Mouse (Mus musculus) adrenal gland, postnatal 14 days (tissue): Measurements from ENCODE around the gene Tmem267. TPM values are rescaled to one million over a fixed set of nuclear protein-coding genes. Genes with fewer than 3 reads are reported as not detected.

Source experiments
- DNase-seq: peaks from one replicate; pipeline ENCODE4 v3.0.0; 2021; ENCODE audit warnings: mixed read lengths
- total RNA-seq: library from RNA; stranded (reverse); gene quantifications from 2 replicates; pipeline ENCODE4 v1.2.3, GENCODE M21; 2021

Gene Tmem267
- total RNA-seq, 1 experiment from 2014 or later, result 12.0 TPM

- DNase-seq, result no peak
These were observed 131.0 kb downstream of the Tmem267 start for GRCm38 (mm10) chr13:119618841-119619240.

- no peak for DNase-seq
These were observed 131.9 kb downstream of the Tmem267 start for GRCm38 (mm10) chr13:119619735-119620134.

DNA sequence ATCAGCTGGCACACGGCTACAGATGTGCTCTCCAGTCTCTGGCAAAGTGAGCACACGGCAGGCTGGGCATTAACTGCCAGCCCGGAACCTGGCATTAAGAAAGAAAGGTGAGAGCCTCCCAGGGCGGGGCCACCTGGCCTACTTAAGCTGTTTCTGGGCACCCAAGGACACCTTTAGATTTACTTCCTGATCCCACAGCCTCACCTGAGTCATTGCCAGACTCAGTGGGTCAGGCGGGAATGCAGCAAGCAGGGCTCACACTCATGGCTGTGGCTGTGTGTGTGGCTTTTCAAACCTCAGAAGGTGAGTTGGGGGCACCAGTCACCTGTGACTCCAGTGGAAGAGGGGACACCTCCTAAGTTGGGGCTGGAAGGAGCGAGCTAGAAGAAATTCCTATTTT lies 135.8 kb downstream of the Tmem267 start, which contains the start of gene Ccl28:
Ccl28 (plus strand) TSS at position 186 of the 400 bp plus-strand sequence.
- DNase-seq, result no peak

GRCm38 (mm10) chr13:119625952-119626351 lies 138.1 kb downstream of the Tmem267 start:
- peak; percentile 48 for DNase-seq

DNA sequence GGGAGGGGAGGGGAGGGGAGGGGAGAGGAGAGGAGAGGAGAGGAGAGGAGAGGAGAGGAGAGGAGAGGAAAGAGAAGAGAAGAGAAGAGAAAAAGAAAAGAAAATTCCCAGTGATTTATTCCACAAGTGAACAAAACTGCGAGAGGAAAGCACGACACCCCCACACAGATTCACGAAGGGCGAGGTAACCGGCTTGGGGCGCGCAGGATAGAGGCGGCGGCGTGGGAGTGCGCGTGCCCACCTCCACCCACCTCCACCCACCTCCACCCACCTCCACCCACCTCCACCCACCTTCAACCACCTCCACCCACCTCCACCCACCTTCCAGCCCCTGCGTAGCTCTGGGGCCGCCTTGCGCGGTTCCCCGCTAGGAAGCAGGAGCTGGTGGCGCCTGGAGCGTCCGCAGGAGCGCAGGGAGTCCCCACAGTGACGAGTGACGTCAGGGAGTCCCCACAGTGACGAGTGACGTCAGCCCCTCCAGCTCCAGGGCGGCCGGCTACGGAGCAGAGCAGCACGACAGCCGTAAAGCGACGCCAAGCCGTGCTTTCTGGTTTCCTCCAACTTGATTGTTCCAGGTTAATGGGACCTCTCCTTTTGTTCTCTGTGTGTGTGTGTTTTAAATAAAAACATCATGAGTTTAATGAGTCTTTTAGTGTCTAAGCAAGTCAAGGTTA lies 143.8 kb downstream of the Tmem267 start:
- DNase-seq, result peak; percentile 92

- DNase-seq, result no peak
These were observed 144.3 kb downstream of the Tmem267 start for GRCm38 (mm10) chr13:119632156-119632548.

GRCm38 (mm10) chr13:119635496-119635895 lies 147.7 kb downstream of the Tmem267 start:
- DNase-seq, result peak; percentile 23

DNA sequence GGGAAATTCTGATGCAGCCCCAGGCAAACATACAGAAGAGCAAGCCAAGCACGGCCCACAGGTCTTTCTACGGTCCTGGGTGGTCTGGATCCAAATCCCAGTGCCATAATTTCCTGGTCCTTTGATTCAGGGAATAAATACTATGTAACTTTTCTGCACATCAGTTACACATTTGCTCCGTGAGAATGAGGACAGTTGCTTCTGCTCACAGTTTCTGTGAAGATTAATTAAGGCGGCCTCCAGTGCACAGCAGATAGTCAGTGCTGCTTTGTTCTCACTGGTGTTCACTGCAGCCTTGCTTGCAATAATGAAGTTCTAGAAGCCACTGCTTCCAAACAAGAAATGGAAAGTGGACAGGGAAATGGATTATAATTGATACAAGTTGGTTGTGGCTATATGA lies 150.0 kb downstream of the Tmem267 start:
- DNase-seq, result no peak

- no peak for DNase-seq
These were observed 150.6 kb downstream of the Tmem267 start for GRCm38 (mm10) chr13:119638449-119638848.

DNA sequence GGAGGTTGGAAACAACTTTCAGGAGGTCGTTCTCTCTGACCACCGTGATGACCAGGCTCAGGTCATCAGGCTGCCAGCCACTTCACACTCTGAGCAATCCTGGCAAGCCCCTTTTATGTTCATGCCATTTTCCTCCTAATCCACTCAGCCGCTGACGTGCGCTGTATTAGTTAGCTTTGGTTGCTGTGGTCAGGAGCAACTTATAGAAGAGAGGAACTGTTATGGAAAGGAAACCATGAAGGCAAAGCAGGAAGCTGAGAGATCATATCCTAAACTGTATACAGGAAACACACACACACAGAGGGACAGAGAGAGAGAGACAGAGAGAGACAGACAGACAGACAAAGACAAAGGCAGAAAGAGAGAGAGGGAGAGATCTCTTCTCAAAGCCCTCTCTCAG lies 151.5 kb downstream of the Tmem267 start:
- DNase-seq, result no peak

DNA sequence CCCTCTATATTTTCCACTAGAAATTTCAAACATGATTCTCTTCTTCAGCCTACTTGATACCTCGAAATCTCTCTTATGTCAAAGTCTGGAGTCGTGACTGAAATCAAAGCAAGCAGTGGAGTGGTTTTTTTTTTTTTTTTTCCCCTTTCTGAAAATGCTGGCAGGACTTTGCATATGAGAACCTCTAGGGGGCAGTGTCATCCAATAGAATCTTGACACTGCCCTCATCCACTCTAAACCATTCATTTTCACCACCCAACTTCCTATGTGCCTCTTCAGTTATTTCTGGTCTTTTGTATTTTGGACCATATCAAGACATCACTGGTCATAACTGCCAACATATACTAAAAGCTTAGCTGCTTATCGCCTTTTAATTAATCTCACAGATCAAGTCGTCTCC lies 152.7 kb downstream of the Tmem267 start:
- peak; percentile 36 for DNase-seq

- DNase-seq, result peak; percentile 41
These were observed 153.3 kb downstream of the Tmem267 start for GRCm38 (mm10) chr13:119641145-119641544.

DNA sequence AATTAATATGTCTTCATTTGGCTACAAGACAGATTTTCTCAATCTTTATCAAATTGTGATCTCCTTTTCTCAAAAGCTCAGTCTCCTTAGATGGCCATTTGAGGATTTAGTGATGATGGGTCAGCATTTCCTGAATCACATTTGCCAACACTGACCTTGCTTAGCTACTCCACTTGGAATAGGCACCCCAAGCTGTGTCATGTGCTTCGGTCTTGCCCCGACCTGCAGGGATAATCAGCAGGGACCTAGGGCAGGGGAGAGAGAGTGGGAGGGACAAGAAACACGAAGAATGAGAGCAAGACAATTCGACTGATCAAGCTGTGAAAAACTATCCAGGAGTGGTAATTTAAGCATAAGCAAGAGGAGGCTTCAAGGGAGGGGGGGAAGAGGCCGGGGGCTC lies 156.9 kb downstream of the Tmem267 start:
- DNase-seq, result peak; percentile 45

GRCm38 (mm10) chr13:119646511-119646910 lies 158.7 kb downstream of the Tmem267 start:
- no peak for DNase-seq

DNA sequence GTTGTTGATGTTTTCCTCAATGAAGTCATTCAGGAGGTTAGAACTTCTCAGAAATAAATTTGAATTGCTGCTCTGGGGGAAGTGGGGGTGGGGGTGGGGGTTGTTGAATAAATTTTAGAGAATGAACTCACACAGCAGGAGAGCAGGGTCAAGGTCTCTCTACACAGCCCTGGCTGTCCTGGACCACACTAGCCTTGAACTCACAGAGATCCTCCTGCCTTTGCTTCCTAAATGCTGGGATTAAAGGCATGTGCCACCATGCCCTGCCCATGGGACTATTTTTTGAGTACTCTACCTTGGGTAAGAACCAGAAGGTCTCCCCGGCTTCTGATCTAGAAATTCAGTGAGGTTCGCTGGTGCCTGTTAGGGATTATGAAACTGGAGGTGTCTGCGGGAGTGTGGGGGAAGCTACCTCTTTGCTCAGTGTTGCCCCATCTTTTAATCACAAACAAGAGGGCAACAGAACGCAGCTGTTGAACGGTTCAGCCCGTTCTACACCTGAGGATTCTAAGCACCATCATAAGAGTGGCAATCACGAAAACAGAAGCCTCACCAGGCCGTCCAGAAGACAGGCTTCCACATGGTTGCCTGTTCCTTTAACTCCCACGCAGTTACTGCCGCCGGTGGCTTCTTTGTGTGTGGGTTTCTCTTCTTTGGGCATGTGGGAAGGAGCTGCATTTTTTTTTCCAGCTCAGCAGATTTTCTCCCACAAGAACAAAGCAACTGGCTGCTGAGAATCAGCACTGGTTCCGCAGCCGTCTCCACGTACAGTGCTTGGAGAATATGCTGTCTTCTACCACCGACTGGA lies 161.3 kb downstream of the Tmem267 start:
- no peak for DNase-seq

DNA sequence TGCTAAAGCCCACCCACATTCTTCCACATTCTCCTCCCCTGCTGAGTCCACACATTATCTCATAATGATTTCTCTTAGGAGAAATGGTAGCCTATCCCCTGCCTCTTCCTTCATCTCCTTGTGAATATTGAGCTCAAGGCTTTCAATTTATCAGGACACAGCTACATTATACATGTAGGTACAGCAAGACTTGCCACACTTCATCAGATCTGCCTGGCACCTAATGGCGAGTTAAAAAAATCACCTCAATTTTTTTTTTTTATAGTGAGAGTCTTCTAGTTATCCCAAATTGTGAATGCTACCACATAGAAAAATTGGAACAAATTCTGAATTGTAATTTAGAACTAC lies 161.8 kb downstream of the Tmem267 start:
- no peak for DNase-seq

DNA sequence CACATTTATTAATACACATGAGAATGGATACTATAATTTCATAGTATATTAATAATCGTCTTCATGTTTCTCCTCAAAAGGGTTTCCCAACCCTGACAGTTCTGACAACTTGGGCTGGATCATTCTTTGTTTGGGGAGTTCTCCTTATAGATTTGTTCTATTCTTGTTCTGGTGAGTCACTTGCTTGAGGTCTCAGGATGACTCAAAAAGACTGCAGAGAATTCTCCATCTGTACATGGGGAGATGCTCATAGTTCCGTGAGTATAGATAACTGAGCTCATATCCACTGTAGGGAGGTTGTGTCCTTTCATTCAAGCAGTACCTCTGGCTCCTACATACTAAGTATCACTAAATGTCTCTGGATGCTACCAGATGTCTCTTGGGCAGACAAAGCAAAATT lies 166.9 kb downstream of the Tmem267 start:
- DNase-seq, result no peak

DNA sequence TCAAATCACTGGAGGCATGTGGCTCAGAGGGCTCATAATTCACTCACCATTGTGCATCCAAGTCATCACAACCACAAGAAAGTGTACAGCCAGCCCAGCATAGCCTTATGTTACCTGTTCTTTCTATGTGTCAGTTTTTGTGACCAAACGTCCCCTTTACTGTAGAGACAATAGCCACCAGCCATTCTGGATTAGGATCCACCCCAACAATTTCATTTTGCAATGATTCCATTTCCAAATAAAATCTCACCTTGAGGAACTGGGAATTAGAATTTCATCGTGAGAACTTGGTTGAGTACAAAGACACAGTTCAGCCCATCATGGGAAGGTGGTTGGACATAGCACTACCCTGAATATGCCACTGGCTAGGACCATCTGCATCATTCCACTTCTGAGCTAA lies 168.4 kb downstream of the Tmem267 start:
- no peak for DNase-seq

DNA sequence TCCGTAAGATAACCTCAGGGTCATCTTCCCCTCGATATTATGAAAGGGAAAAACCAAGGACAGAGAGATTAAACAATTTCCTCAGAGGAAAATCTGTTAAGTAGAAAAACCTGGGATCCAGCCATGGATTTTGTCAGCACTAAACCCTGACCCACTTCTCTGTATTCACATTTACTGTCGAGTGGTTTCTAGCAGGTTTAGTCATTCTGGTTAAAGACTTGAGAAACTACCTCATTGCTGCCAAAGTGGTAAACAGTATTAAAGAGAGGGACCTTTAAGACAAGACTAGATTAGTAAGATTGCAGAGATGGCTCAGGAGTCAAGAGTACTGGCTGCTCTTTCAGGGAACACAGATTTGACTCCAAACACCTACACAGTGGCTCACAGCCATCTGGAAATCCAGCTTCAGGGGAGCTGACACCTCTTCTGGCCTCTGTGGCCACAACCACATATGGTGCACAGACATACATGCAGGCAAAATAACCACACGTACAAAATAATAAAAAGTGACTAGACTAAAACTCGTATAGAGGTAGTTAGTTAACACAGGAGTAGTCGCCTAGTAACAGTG lies 169.1 kb downstream of the Tmem267 start:
- peak; percentile 53 for DNase-seq
